Mouse (Mus musculus) embryo, embryonic 10.5 days (tissue): ENCODE data around the gene Kif6.

Experiments
- DNase-seq: peaks from one replicate; pipeline ENCODE4 v3.0.0-alpha.2; 2015; ENCODE audit warnings: low spot score

Gene Kif6

GRCm38 (mm10) chr17:49738351-49738750 lies 123.4 kb downstream of the Kif6 start:
- DNase-seq, result no peak

- no peak for DNase-seq
Measured at GRCm38 (mm10) chr17:49739896-49740679, 125.2 kb downstream of the Kif6 start.

DNA sequence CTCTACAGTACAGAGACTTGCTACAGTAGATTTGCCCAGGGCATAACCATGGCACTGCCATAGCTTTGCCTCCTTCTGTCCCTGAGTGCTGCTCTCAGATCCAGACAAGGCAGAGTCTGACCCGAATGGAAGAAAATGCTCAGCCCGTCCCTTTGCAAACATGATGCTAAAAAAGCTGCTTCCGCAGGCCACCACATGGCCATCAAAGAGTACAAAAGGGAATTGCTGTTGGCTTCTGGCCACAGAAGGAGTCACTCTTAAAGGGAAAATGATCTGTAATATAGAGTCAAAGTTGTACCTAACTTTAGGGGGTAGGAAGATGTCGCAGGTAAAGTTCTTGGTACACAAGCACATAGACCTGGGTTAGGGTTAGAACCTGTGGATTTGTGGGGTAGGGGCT lies 126.2 kb downstream of the Kif6 start:
- no peak for DNase-seq

DNA sequence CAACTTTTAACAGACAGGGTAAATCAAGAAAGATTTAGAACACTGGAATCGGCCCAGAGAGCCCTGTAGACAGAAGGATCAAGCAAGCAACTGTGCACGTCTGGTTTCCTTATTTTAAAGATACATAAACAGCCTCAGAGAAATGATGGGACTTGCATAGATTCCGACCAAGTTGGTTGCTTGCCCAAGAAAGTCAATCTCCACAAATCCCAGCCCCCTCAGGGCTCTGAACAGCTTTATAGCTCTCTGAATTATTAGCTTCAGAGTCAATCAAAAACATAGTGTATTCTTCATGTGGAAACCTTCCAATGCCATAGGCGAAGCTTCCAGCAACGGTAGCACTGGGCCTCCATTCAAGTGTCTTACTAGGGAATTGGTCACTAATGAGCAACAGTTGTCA lies 127.0 kb downstream of the Kif6 start:
- no peak for DNase-seq

GRCm38 (mm10) chr17:49743580-49744463 lies 128.9 kb downstream of the Kif6 start:
- DNase-seq, result peak; percentile 31

GRCm38 (mm10) chr17:49750889-49751324 lies 136.0 kb downstream of the Kif6 start:
- no peak for DNase-seq

DNA sequence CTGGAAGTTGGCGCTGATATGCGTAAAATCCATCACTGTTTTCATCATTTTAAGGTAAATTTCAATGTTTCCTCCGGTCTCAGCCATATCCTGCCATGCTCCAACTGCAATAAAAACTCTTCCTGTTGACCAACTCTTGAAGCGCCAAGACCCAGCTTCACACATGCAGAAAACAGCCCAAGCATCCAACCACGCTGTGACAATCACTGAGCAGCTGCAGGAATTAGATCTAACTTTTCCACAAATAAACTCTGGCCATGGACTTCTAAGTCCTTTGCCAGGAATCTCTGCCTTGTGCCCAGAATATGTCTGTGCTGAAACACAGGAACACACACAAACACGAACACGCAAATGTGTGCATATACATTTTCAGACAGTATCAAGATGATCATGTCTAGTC lies 138.9 kb downstream of the Kif6 start:
- DNase-seq, result no peak

DNA sequence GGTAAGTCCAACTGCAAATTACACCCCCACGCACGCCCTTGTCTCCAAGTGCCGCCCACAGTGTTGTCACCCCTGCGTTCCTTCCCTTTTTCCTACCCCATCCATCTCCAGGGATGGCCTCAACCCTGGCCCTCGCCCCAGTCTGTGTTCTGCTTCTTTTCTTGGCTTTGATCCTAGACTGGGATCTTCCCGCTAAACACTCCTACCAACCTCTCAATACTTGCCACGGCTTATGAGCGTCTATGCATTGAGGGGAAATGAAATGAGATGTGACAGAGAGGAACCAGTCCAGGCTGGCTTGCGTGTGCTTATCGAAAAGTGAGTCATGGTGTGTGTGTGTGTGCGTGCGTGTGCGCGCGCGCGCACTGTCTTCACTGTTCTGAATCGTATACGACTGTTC lies 141.9 kb downstream of the Kif6 start:
- no peak for DNase-seq

DNA sequence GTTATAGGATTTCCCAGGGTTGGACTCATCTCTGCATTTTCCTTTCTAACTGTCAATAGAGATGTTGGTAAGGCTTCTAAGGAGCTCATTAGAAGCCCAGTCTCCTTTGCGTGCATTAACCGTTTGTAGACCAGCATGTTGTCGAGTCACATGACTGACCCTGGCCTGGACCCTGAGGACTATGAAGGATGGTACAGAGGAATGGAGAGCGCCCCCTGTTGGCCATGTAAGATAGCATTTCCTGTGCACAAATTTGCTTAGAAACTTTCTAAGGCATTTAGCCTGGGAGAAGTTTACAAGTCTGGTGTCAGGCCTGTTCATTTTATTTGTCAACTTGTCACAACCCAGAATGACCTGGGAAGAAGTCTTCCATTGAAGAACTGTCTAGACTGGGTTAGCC lies 144.1 kb downstream of the Kif6 start:
- no peak for DNase-seq

DNA sequence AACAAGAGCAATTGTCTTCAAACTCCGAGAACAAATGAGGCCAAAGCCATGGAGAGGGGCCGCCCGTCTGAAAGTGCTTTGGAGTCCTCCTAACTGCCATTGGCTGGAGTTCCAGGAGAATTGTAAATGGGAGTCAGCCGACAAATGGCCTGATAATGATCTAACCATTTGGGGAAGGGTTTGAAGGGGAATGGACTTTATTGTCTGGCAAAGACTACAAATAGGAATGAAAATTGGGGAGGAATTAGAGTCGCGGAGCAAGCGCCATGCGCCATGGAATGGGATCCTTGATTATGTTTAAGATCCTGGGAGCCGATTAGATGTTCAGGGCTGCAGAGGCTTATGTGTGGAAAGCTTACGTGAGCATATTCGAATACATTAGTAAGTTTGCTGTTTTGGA lies 146.3 kb downstream of the Kif6 start:
- DNase-seq, result no peak

DNA sequence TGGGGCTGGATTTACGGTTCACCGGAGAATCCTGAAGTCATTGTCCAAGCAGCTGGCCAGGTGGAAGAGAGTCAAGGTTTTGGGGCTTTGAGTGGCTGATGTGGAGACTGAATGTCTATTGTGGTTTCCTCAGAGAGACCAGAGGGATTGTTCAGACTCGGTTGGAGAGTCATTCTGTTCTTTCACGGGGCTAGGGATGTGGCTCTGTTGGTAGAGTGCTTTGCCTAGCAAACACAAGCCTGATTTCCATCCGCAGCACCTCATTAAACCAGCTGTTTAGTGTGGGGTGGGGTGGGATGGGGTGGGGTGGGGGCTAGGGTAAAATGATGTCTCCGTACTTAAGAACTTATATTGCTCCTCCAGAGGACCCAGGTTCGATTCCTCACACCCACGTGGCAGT lies 146.9 kb downstream of the Kif6 start:
- no peak for DNase-seq

DNA sequence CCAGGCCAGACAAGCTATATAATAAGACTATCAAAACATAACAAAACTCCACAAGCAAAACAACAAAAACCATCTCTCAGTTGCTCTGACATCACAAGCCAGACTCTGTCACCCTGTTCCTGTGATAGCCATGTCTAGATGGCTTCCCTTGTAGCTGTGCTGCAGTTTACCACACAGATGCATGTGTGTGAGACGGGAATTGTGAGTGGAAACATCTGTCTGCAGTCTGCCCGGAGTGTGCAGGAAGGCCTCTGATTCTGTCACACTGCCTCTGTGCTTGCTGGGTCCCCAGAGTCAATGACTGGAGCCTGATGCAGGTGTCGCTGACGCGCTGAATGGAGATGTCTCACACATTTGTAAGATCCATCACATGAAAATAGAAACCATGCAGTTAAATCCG lies 150.0 kb downstream of the Kif6 start:
- DNase-seq, result no peak

DNA sequence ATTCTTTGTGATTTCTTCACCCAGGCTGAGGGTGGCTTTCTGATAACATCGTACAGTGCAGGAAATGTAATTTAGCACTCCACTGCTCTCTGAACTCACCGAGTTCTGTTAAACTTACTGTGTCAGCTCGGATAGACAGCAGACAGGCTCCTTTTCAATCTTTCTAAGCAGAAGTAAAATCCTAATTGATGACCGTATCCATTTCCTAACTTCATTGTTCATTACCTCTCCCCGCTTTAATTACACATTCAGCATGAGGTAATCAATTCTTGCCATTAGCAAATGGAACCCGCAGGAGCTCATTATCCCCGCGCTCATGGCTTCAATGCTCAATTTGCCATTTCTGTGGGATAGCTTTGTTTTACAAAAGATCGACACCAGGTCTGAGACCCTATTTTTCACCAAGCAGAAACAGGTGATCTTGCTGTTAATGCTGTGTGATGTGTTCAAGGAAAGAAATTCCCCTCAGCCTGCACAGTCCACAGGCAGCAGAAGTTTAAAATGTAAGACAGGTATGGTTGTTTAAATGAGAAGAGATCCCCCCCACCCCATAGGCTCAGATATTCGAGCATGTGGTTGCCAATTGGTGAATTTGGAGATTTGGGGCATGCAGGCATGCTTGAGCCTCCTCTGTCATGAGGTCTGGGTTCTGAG lies 152.9 kb downstream of the Kif6 start:
- no peak for DNase-seq

- DNase-seq, result no peak
Measured at GRCm38 (mm10) chr17:49771703-49772315, 156.9 kb downstream of the Kif6 start.

GRCm38 (mm10) chr17:49777115-49777839 lies 162.3 kb downstream of the Kif6 start:
- DNase-seq, result peak; percentile 29

DNA sequence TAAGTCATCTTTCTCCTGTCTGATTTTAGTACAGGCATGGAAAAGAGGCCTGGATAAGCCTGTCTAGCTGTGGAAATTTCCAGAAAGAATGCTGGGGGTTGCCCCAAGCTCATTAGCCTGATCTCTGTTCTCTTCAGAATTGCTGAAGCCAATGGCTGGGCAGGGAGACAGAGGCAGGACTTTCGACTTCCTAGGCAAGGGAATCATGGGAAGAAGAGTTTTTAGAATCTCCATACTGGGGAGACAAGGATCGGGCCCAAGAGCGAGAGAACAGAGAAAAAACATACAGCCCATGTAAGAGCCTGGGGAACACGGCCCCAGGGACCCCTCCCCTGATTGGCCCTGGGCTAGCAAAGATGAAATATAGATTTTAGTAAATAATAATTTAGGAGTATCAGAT lies 164.1 kb downstream of the Kif6 start:
- DNase-seq, result no peak

DNA sequence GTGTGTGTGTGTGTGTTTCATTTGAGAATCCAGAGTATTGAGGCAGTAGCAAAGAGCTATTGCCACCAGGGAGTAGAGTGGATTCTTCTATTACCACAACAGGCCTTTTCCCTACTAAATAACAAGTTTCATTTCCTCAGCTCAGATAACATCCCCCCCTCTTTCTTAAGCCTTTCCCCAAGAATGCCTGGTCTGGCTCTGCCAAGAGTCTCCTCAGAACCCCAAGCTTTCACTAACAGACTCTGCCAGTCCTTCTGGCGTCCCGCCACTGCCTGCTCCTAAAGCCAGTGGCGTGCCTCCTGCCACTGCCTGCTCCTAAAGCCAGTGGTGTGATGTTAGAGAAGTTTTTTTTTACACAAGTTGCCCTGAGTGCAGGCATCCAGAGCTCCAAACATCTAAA lies 164.6 kb downstream of the Kif6 start:
- DNase-seq, result no peak

DNA sequence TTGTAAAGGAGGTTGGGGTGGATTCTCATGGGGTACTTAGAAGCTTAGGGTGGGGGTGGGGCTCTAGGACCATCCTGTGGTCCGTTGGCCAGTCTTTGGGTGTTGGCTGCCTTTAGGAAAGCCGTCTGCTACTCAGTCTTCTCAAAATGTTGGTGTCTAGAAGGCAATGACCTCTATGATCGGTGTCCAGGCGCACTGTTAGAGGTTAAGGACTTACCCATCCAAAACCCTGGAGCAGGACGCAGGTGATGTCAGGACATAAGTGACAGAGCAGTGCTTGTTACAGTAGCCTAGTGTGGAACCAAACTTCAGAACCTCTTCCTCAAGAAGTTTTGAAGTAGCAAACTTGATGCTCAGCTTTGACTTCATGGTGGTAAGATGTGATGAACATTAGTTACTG lies 170.9 kb downstream of the Kif6 start:
- DNase-seq, result no peak

DNA sequence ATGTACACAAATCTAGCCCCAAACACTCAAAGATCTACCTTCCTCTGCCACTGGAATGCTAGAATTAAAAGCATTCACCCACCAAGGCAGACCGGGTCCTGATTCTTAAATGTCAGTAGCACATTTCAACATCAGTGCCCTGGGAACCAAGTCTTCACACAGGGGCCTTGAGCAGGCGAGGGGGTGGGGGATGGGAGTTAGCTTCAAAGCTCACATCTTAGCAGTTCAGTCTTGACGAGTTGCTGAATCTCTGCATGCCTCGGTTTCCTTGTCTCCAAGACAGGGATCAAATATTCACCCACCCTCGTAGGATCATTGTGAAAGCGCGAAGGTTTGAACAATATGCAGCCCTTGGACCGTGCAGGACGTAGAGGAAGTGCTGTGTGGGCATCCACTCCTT lies 172.4 kb downstream of the Kif6 start:
- DNase-seq, result no peak

GRCm38 (mm10) chr17:49788187-49788974 lies 173.4 kb downstream of the Kif6 start:
- DNase-seq, result no peak

DNA sequence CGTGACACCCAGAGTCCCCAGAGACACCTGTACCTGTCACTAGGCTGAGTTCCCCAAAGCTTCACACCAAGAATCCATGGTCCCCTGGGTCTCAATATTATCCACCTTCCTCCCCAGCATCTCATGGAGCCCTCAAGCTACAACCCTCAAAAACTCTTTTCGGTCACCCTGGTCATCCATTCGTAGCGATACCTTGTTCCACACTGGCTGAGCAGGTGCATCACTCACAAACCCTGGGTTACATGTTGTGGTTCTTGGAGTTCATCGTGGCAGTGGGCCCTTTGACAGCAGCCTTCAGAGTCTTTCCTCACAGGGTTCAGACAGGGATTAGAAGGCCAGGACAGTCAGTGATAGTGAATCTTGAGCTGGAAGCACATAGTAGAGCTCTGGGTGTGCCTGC lies 176.6 kb downstream of the Kif6 start:
- DNase-seq, result no peak
